23 mouse cellular contexts compared by ENCODE assay signal in the genomic region with DNA sequence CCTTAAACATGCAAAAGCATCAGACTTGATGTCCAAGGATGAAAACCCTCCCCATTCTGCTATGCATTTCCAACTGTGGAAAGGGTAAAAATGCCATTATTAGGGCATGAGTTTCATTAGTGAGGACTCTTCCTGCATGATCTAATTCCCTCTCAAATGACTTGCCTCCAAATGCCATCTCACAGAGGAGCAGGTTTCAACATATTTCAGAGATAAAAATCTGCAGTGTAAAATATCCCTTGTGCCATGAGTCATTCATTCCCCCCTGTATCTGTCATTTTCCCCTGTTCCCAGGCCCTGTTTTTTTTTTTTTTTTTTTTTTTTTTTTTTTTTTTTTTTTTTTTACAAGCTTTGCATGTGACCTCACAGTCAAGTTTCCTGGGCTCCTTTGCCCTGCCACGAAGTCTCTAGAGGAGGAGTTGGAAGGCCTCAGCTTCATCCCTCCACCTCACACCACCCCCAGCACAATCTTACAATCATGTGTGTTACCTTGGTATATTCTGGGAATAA.
DNase-seq lines count a peak whose midpoint lies in the region; TF ChIP-seq lines count a peak whose summit lies in the region.
"Had no signal": no experiment of that assay in that cellular context is flagged by ENCODE, and none has a peak within 500 bp of the region (broad histone marks: within the 10 kb centered on the region; RNA-seq: fewer than 3 reads in every experiment).

No protein-coding gene starts in this region.

- no peak for TF ChIP-seq CTCF in CH12.LX (conservative IDR thresholded peaks at IDR 0.05 in 1 of 2, IDR thresholded peaks at IDR 0.05 in 1 of 2; ENCODE audit: low read depth in 2 of 2, low read length in 2 of 2)
- no peak for TF ChIP-seq CTCF in gastrocnemius, adult 2 months (IDR thresholded peaks at IDR 0.05)
- TF ChIP-seq CTCF in lung, adult 2 months (IDR thresholded peaks at IDR 0.05; ENCODE audit: insufficient read depth, low read length), result no peak

- in situ Hi-C loops in CH12.LX (cut with MboI; ENCODE audit: low pct_ligation_motif_present, low pct_unique_long_range_greater_than_20kb, low sequenced_read_pairs), result no loop called here

- TF ChIP-seq EP300 in CH12.LX (IDR thresholded peaks at IDR 0.05; ENCODE audit: low read length), result no peak

- no peaks in the 10 kb centered on the region for H3K9me3 ChIP-seq in CH12.LX (replicated peaks; ENCODE audit: low read length)
- H3K9me3 ChIP-seq: embryonic facial prominence, embryonic 10.5 days; embryonic facial prominence, embryonic 13.5 days; forebrain, embryonic 10.5 days; forebrain, embryonic 13.5 days; heart, embryonic 10.5 days; hindbrain, embryonic 12.5 days; hindbrain, embryonic 15.5 days had no signal

- no peak overlapping the region for H3K9ac ChIP-seq in CH12.LX (ENCODE audit: insufficient read depth, low read depth)
- H3K9ac ChIP-seq: embryonic facial prominence, embryonic 13.5 days; forebrain, embryonic 13.5 days; hindbrain, embryonic 12.5 days; hindbrain, embryonic 15.5 days had no signal

- TF ChIP-seq RAD21 in CH12.LX (IDR thresholded peaks at IDR 0.05; ENCODE audit: low read depth, low read length), result no peak

- WGBS in lung, adult 2 months, result 30% methylated on average over 1 of the region's 1 CpGs

- intact Hi-C loops in gastrocnemius, adult 2 months (cut with DNase I), result no loop called here

- TF ChIP-seq POLR2A in CH12.LX (IDR thresholded peaks at IDR 0.05; ENCODE audit: low read depth, low read length), result no peak
- TF ChIP-seq POLR2A in lung, adult 2 months (IDR thresholded peaks at IDR 0.05; ENCODE audit: borderline replicate concordance, extremely low read depth, low read depth, low read length), result no peak

- H3K27me3 ChIP-seq in CH12.LX (replicated peaks), result no peaks in the 10 kb centered on the region
- H3K27me3 ChIP-seq: embryonic facial prominence, embryonic 13.5 days; forebrain, embryonic 13.5 days; hindbrain, embryonic 12.5 days; hindbrain, embryonic 15.5 days had no signal

- no peak overlapping the region for H3K27ac ChIP-seq in CH12.LX (ENCODE audit: insufficient read depth, low read depth)
- H3K27ac ChIP-seq in gastrocnemius, adult 2 months, result no peak overlapping the region
- H3K27ac ChIP-seq: embryonic facial prominence, embryonic 10.5 days; embryonic facial prominence, embryonic 13.5 days; forebrain, embryonic 10.5 days; forebrain, embryonic 13.5 days; heart, adult 2 months; heart, embryonic 10.5 days; hindbrain, embryonic 12.5 days; hindbrain, embryonic 15.5 days had no signal

- H3K4me3 ChIP-seq in CH12.LX (replicated peaks in 1 of 3; ENCODE audit: low read depth in 2 of 3, low read length in 2 of 3, poor library complexity in 1 of 3), result no peak overlapping the region
- H3K4me3 ChIP-seq in gastrocnemius, adult 2 months, result no peak overlapping the region
- H3K4me3 ChIP-seq in lung, adult 2 months (replicated peaks; ENCODE audit: extremely low read depth, low read depth, low read length), result no peak overlapping the region
- H3K4me3 ChIP-seq: embryonic facial prominence, embryonic 10.5 days; embryonic facial prominence, embryonic 13.5 days; forebrain, embryonic 10.5 days; forebrain, embryonic 13.5 days; heart, adult 2 months; heart, embryonic 10.5 days; hindbrain, embryonic 12.5 days; hindbrain, embryonic 15.5 days had no signal

- peaks cover 0 to 17% of the 10 kb centered on the region in 2 experiments for H3K36me3 ChIP-seq in CH12.LX (replicated peaks in 1 of 2; ENCODE audit: control insufficient read depth in 1 of 2, insufficient read depth in 1 of 2, low read length in 1 of 2)
- H3K36me3 ChIP-seq: embryonic facial prominence, embryonic 10.5 days; embryonic facial prominence, embryonic 13.5 days; forebrain, embryonic 10.5 days; heart, embryonic 10.5 days; hindbrain, embryonic 12.5 days; hindbrain, embryonic 15.5 days had no signal

- peaks cover 0 to 4% of the 10 kb centered on the region in 2 experiments; a peak in 1 of 4 replicates for H3K4me1 ChIP-seq in CH12.LX (ENCODE audit: control insufficient read depth in 1 of 2, insufficient read depth in 2 of 2)
- no peaks in the 10 kb centered on the region for H3K4me1 ChIP-seq in lung, adult 2 months (ENCODE audit: control insufficient read depth, insufficient read depth, low read length)
- H3K4me1 ChIP-seq: embryonic facial prominence, embryonic 10.5 days; embryonic facial prominence, embryonic 13.5 days; forebrain, embryonic 10.5 days; forebrain, embryonic 13.5 days; hindbrain, embryonic 12.5 days; hindbrain, embryonic 15.5 days had no signal

- H3K79me2 ChIP-seq in CH12.LX (replicated peaks; ENCODE audit: control insufficient read depth, extremely low read depth, insufficient read depth, poor library complexity, severe bottlenecking), result no peaks in the 10 kb centered on the region; the same call in 1 of the 2 replicates

- DNase-seq in 3T3-L1 (ENCODE audit: low read depth, low spot score) (peak; percentile 56), CH12.LX (ENCODE audit: extremely low read depth) (no peak), NIH3T3 (ENCODE audit: low read depth) (peak; percentile 44)
- no peak for DNase-seq in left cerebral cortex, adult 9 months (ENCODE audit: low spot score in 2 of 2)
- DNase-seq in gastrocnemius, adult 2 months, result no peak
- no peak for DNase-seq in lung, adult 2 months
- DNase-seq: adrenal gland, postnatal 25 days; cerebellum, adult 11-12 months; cerebellum, adult 8-10 months; cerebellum, postnatal 10 days; cerebellum, postnatal 36 days; embryo, embryonic 11 days; gastrocnemius, postnatal 10 days; gastrocnemius, postnatal 36 days; heart, adult 2 months; kidney, adult 2 months had no signal

- dilution Hi-C loops in CH12.LX (cut with MboI; ENCODE audit: extremely low pct_ligation_motif_present, extremely low pct_unique_long_range_greater_than_20kb, low sequenced_read_pairs), result no loop called here

- H3K4me2 ChIP-seq in CH12.LX (ENCODE audit: insufficient read depth, low read depth, poor library complexity, severe bottlenecking), result no peak overlapping the region
- H3K4me2 ChIP-seq: embryonic facial prominence, embryonic 13.5 days; forebrain, embryonic 13.5 days; hindbrain, embryonic 12.5 days; hindbrain, embryonic 15.5 days had no signal

TF ChIP-seq in CH12.LX, 34 proteins besides CTCF, POLR2A, EP300 and RAD21:
- TF ChIP-seq IRF4 (IDR thresholded peaks at IDR 0.05; ENCODE audit: low read depth, low read length) (no peak), ZMIZ1 (IDR thresholded peaks at IDR 0.05; ENCODE audit: low read depth, low read length) (no peak), ZNF384 (IDR thresholded peaks at IDR 0.05; ENCODE audit: low read depth, low read length) (peak; percentile 94), ETS1 (conservative IDR thresholded peaks at IDR 0.05; ENCODE audit: low read depth, low read length) (no peak)

Comparison
In these comparisons a context has a peak if more than half of its experiments do, and no peak if none do; other contexts are left out.
1. DNase-seq: peak in 3T3-L1 (single experiment) and NIH3T3 (single experiment); none in CH12.LX (single experiment), left cerebral cortex, adult 9 months (0 of 2), gastrocnemius, adult 2 months (single experiment) and lung, adult 2 months (single experiment).